Mouse (Mus musculus): ENCODE results near the gene Veph1. TPM values are rescaled to one million over a fixed set of nuclear protein-coding genes. Genes with fewer than 3 reads are reported as not detected.

Veph1 gene
- total and polyA plus RNA-seq, 3 experiments = not detected

Other genes starting within 250 kb of the Veph1 start
- not detected in 2 replicates for gene Ptx3, start 76.9 kb downstream of the Veph1 start, total RNA-seq (2012; rRNA removed)
- not detected in 2 replicates for gene Ptx3, start 76.9 kb downstream of the Veph1 start, total RNA-seq (2014; rRNA removed)
- not detected in 2 replicates for gene Ptx3, start 76.9 kb downstream of the Veph1 start, polyA plus RNA-seq (2012; ENCODE audit: insufficient read length, low read depth)